Mouse (Mus musculus): Measurements from ENCODE around the gene Timm13. TPM values are rescaled to one million over a fixed set of nuclear protein-coding genes. Genes with fewer than 3 reads are reported as not detected.

The Timm13 gene
- polyA plus RNA-seq, 1 experiment from 2014 or later, result 434 TPM

- H3K9me3 ChIP-seq (replicated peaks; ENCODE audit: low read length), result no peaks in the 10 kb centered on the region
- no peak overlapping the region for H3K4me3 ChIP-seq (replicated peaks; ENCODE audit: low read depth, low read length)
- peaks cover 49% of the 10 kb centered on the region for H3K36me3 ChIP-seq (ENCODE audit: insufficient read depth, low read length)
- no peak for TF ChIP-seq CTCF (IDR thresholded peaks at IDR 0.05; ENCODE audit: low read depth)
- no peak overlapping the region for H3K27ac ChIP-seq
- no peak overlapping the region for H3K9ac ChIP-seq (ENCODE audit: low read depth, low read length)
- no peaks in the 10 kb centered on the region for H3K4me1 ChIP-seq (replicated peaks; ENCODE audit: insufficient read depth, low read length)
- WGBS, result 97% methylated on average over 5 of the region's 5 CpGs
- DNase-seq (ENCODE audit: low spot score) (no peak), ATAC-seq (replicated peaks; ENCODE audit: low FRiP score, low read depth) (no peak)
- H3K27me3 ChIP-seq (ENCODE audit: insufficient read depth, low read length), result no peaks in the 10 kb centered on the region
- H3K4me2 ChIP-seq (ENCODE audit: low read length), result no peak overlapping the region
These were observed 38.5 kb downstream of the Timm13 start for GRCm38 (mm10) chr10:80862305-80862704.

DNA sequence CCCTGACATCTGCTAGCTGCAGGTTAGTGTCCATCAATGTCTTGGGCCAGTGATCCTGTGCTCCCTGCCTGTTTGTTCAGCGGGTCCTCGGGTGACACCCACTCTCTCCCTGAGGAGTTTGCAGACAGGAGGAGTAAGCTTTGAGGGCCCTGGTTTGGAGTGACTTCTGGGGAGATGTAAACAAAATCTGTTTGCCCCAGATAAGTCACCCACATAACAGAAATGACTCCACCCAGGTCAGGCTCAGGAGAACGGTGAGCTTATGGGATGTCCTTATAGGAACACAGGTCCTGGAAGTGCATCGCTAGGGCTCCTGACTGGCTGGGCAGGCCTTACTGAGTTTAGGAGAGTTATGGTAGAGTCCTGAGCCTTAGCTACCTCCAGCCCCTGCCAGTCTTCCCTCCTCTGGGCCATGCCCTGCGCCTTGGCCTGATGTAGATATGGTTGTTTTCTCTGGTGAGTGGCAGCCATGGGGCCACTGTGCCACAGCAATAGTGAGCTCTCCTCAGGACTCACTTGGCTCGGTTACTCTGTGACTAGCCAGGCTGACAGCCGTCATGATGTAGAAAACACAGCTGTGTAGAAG, 42.3 kb downstream of the Timm13 start:
- Histone ChIP-seq H3K36me3 (ENCODE audit: insufficient read depth, low read length) (peaks cover 20% of the 10 kb centered on the region), H3K4me1 (replicated peaks; ENCODE audit: insufficient read depth, low read length) (peaks cover 16% of the 10 kb centered on the region), H3K9ac (ENCODE audit: low read depth, low read length) (0 out of 2 replicates have a peak overlapping the region, but pooled peaks have one; percentile 23), H3K4me3 (replicated peaks; ENCODE audit: low read depth, low read length) (no peak overlapping the region), H3K4me2 (ENCODE audit: low read length) (no peak overlapping the region), H3K27ac (no peak overlapping the region), H3K27me3 (ENCODE audit: insufficient read depth, low read length) (no peaks in the 10 kb centered on the region), H3K9me3 (replicated peaks; ENCODE audit: low read length) (no peaks in the 10 kb centered on the region)
- DNase-seq (ENCODE audit: low spot score), result no peak
- no peak for TF ChIP-seq CTCF (IDR thresholded peaks at IDR 0.05; ENCODE audit: low read depth)
- 68% methylated on average over 7 of the region's 7 CpGs for WGBS
- ATAC-seq (replicated peaks; ENCODE audit: low FRiP score, low read depth), result no peak

- ATAC-seq (replicated peaks; ENCODE audit: low FRiP score, low read depth) (no peak), DNase-seq (ENCODE audit: low spot score) (no peak)
- 0 out of 2 replicates have a peak overlapping the region, but pooled peaks have one; percentile 23 for H3K9ac ChIP-seq (ENCODE audit: low read depth, low read length)
- no peaks in the 10 kb centered on the region for H3K9me3 ChIP-seq (replicated peaks; ENCODE audit: low read length)
- H3K27me3 ChIP-seq (ENCODE audit: insufficient read depth, low read length), result no peaks in the 10 kb centered on the region
- H3K27ac ChIP-seq, result no peak overlapping the region
- H3K4me2 ChIP-seq (ENCODE audit: low read length), result no peak overlapping the region
- peaks cover 19% of the 10 kb centered on the region for H3K36me3 ChIP-seq (ENCODE audit: insufficient read depth, low read length)
- H3K4me3 ChIP-seq (replicated peaks; ENCODE audit: low read depth, low read length), result no peak overlapping the region
- no peak for TF ChIP-seq CTCF (IDR thresholded peaks at IDR 0.05; ENCODE audit: low read depth)
- peaks cover 16% of the 10 kb centered on the region for H3K4me1 ChIP-seq (replicated peaks; ENCODE audit: insufficient read depth, low read length)
- WGBS, result 67% methylated on average over 3 of the region's 3 CpGs
These were observed 42.9 kb downstream of the Timm13 start for GRCm38 (mm10) chr10:80857848-80858247.

- H3K9ac ChIP-seq (ENCODE audit: low read depth, low read length), result 0 out of 2 replicates have a peak overlapping the region, but pooled peaks have one; percentile 23
- 73% methylated on average over 8 of the region's 8 CpGs for WGBS
- H3K4me1 ChIP-seq (replicated peaks; ENCODE audit: insufficient read depth, low read length), result peaks cover 16% of the 10 kb centered on the region
- no peak overlapping the region for H3K4me2 ChIP-seq (ENCODE audit: low read length)
- ATAC-seq (replicated peaks; ENCODE audit: low FRiP score, low read depth) (no peak), DNase-seq (ENCODE audit: low spot score) (no peak)
- no peak for TF ChIP-seq CTCF (IDR thresholded peaks at IDR 0.05; ENCODE audit: low read depth)
- no peaks in the 10 kb centered on the region for H3K9me3 ChIP-seq (replicated peaks; ENCODE audit: low read length)
- peaks cover 17% of the 10 kb centered on the region for H3K36me3 ChIP-seq (ENCODE audit: insufficient read depth, low read length)
- H3K27ac ChIP-seq, result no peak overlapping the region
- H3K4me3 ChIP-seq (replicated peaks; ENCODE audit: low read depth, low read length), result no peak overlapping the region
- no peaks in the 10 kb centered on the region for H3K27me3 ChIP-seq (ENCODE audit: insufficient read depth, low read length)
These were observed 43.4 kb downstream of the Timm13 start for GRCm38 (mm10) chr10:80857386-80857785.

DNA sequence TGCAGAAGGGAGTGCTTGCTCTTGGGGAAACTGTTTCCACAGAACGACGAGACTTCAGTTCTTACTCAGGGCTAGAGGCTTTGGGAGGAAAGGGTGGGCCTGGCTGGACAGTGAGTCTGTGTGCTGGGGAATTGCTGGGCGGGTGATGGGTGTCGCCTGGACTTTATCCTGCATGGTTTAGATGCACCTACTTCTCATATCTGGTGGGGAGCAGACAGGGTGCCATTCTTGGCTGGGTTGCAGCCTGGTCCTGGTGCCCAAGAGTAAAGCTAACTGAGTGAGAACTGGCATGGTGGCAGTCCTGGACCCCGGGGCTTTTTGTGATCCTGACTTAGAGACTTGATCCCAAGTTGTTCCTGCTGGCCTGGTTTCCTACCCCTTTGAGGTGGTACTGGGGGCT, 43.9 kb downstream of the Timm13 start:
- H3K27me3 ChIP-seq (ENCODE audit: insufficient read depth, low read length), result no peaks in the 10 kb centered on the region
- ATAC-seq (replicated peaks; ENCODE audit: low FRiP score, low read depth) (no peak), DNase-seq (ENCODE audit: low spot score) (no peak)
- no peak overlapping the region for H3K27ac ChIP-seq
- H3K4me1 ChIP-seq (replicated peaks; ENCODE audit: insufficient read depth, low read length), result peaks cover 16% of the 10 kb centered on the region
- no peak for TF ChIP-seq CTCF (IDR thresholded peaks at IDR 0.05; ENCODE audit: low read depth)
- H3K9me3 ChIP-seq (replicated peaks; ENCODE audit: low read length), result no peaks in the 10 kb centered on the region
- H3K36me3 ChIP-seq (ENCODE audit: insufficient read depth, low read length), result peaks cover 17% of the 10 kb centered on the region
- no peak overlapping the region for H3K9ac ChIP-seq (ENCODE audit: low read depth, low read length)
- H3K4me3 ChIP-seq (replicated peaks; ENCODE audit: low read depth, low read length), result no peak overlapping the region
- no peak overlapping the region for H3K4me2 ChIP-seq (ENCODE audit: low read length)
- WGBS, result 84% methylated on average over 5 of the region's 5 CpGs

- 61% methylated on average over 3 of the region's 3 CpGs for WGBS
- H3K4me2 ChIP-seq (ENCODE audit: low read length), result peak overlapping the region; percentile 100; the same call in 1 of the 2 replicates
- no peaks in the 10 kb centered on the region for H3K9me3 ChIP-seq (replicated peaks; ENCODE audit: low read length)
- H3K36me3 ChIP-seq (ENCODE audit: insufficient read depth, low read length), result peaks cover 17% of the 10 kb centered on the region; the same call in 1 of the 2 replicates
- DNase-seq (ENCODE audit: low spot score), result peak; percentile 42
- peak; percentile 27; the same call in 1 of the 2 replicates for TF ChIP-seq CTCF (IDR thresholded peaks at IDR 0.05; ENCODE audit: low read depth)
- peaks cover 16% of the 10 kb centered on the region for H3K4me1 ChIP-seq (replicated peaks; ENCODE audit: insufficient read depth, low read length)
- ATAC-seq (replicated peaks; ENCODE audit: low FRiP score, low read depth), result no peak
- H3K9ac ChIP-seq (ENCODE audit: low read depth, low read length), result no peak overlapping the region
- H3K27me3 ChIP-seq (ENCODE audit: insufficient read depth, low read length), result no peaks in the 10 kb centered on the region
- no peak overlapping the region for H3K4me3 ChIP-seq (replicated peaks; ENCODE audit: low read depth, low read length)
- H3K27ac ChIP-seq, result no peak overlapping the region
These were observed 44.5 kb downstream of the Timm13 start for GRCm38 (mm10) chr10:80856267-80856666.

- peaks cover 16% of the 10 kb centered on the region for H3K4me1 ChIP-seq (replicated peaks; ENCODE audit: insufficient read depth, low read length)
- H3K27ac ChIP-seq, result no peak overlapping the region
- no peak for TF ChIP-seq CTCF (IDR thresholded peaks at IDR 0.05; ENCODE audit: low read depth)
- peak overlapping the region; percentile 84 for H3K9ac ChIP-seq (ENCODE audit: low read depth, low read length)
- ATAC-seq (replicated peaks; ENCODE audit: low FRiP score, low read depth), result no peak
- H3K27me3 ChIP-seq (ENCODE audit: insufficient read depth, low read length), result no peaks in the 10 kb centered on the region
- WGBS, result 21% methylated on average over 11 of the region's 11 CpGs
- no peak for DNase-seq (ENCODE audit: low spot score)
- H3K4me2 ChIP-seq (ENCODE audit: low read length), result peak overlapping the region; percentile 100
- H3K4me3 ChIP-seq (replicated peaks; ENCODE audit: low read depth, low read length), result peak overlapping the region; percentile 94
- H3K9me3 ChIP-seq (replicated peaks; ENCODE audit: low read length), result no peaks in the 10 kb centered on the region
- H3K36me3 ChIP-seq (ENCODE audit: insufficient read depth, low read length), result peaks cover 19% of the 10 kb centered on the region; the same call in 1 of the 2 replicates
These were observed 45.1 kb downstream of the Timm13 start for GRCm38 (mm10) chr10:80855749-80856073.
